Mouse (Mus musculus): ENCODE measurements around the gene Gm614.

The Gm614 gene

DNA sequence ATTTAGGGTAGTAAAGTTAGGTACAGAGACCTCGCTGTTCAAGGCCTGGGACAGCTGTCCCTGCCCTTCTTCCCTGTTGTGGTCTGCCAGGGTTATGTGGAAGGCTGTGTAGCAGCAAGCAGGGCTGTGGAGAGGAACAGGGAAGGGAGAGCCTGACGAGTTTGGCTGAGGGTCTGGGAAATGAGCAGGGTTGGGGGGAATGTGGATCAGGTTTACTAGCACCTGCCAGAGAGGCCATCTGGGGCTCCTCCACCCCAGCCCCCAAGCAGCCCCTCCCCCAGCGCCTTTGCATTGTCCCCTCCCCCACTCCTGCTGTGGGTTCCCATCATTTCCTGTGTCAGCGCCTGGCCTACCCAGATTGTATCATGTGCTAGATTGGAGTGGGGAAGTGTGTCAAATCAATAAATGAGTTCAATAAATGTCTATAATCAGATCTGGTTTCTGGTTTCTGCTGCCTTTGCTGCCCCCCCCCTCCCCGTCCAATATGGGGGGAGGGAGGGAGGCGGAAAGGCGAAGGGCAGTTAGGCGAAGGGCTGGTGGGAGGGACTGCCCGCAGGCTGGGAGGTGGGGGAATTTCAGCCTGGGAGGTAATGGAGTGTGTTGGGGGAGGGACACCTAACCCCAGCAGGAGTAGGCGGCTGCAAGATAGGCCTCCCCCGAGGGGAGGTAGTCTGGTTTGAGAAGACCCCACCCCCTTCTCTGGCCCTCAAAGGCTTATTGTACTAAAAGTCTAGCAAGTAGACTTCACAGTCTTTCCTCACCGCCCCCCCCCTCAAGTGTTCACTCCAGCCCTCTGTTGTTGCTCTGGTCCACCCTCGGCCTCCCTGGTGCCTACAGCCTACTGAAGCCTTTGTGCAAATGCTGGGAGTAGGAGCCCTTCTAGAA, 3.1 kb downstream of the Gm614 start:
- no peak for DNase-seq (ENCODE audit: low spot score in 2 of 2)

GRCm38 (mm10) chrX:101256603-101257002, 7.2 kb downstream of the Gm614 start:
- DNase-seq (ENCODE audit: low spot score in 2 of 2): no peak

- DNase-seq (ENCODE audit: low spot score in 2 of 2): no peak
These were observed 9.1 kb downstream of the Gm614 start for GRCm38 (mm10) chrX:101254740-101255139.

DNA sequence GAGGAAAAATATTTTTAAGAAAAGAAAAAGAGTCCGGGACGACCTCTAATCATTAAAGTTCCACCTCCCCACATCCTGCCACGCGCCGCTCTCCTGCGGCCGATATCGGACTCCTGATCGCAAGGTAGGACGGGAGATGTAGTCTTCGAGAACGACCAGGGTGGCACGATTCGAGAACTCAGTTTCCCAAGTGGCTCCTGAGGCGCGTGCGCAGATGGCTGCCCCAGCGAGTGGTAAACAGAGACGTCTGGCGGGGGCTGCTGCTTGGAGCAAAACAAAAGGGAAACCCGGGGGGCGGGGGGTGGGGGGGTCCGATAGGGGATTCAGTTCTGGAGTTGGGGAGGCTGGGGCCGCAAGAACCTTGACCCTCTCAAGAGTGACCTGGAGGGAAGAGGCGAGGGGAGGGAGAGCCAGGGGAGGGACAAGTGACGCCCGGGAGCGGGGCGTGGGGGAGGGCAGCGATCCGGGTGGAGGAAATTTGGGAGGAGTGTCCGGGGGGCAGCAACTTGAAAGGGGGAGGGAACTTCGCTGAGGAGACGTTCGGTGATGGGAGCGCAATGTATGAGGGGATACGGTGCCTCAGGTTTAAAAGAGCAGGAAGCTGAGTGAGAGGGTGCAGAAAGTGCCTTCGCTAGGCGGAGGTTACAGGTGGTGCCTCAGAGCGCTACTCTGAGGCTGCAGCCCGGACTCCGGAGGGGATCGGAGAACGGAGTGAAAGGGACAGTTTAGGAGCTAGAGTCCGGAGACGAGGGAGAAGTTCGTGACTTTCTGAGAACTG, 9.7 kb downstream of the Gm614 start, which contains the start of gene Foxo4:
Gene Foxo4, plus strand, starts transcription at position 577 of the 778 bp plus-strand sequence.
- DNase-seq (ENCODE audit: low spot score in 2 of 2): peak; percentile 71 to 80

GRCm38 (mm10) chrX:101245011-101245410, 18.8 kb downstream of the Gm614 start:
- DNase-seq (ENCODE audit: low spot score in 2 of 2): no peak

DNA sequence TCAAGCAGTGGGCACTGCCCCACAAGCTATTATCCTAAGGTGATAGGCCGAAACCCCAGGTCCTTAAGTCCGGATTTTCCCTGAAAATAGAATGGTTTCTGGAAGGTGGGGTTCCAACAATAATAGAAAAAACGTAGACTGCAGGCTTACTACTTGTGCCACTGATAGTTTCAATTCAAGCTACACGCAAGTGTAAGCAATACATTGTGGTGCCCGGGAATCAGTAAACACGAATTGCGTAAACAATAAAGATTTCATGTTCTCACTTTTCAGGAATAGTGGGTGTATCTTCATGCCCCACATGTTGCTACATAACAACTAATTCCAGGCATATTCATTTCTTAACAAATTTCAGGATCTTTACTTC, 41.0 kb downstream of the Gm614 start:
- no peak for DNase-seq (ENCODE audit: low spot score in 2 of 2)

DNA sequence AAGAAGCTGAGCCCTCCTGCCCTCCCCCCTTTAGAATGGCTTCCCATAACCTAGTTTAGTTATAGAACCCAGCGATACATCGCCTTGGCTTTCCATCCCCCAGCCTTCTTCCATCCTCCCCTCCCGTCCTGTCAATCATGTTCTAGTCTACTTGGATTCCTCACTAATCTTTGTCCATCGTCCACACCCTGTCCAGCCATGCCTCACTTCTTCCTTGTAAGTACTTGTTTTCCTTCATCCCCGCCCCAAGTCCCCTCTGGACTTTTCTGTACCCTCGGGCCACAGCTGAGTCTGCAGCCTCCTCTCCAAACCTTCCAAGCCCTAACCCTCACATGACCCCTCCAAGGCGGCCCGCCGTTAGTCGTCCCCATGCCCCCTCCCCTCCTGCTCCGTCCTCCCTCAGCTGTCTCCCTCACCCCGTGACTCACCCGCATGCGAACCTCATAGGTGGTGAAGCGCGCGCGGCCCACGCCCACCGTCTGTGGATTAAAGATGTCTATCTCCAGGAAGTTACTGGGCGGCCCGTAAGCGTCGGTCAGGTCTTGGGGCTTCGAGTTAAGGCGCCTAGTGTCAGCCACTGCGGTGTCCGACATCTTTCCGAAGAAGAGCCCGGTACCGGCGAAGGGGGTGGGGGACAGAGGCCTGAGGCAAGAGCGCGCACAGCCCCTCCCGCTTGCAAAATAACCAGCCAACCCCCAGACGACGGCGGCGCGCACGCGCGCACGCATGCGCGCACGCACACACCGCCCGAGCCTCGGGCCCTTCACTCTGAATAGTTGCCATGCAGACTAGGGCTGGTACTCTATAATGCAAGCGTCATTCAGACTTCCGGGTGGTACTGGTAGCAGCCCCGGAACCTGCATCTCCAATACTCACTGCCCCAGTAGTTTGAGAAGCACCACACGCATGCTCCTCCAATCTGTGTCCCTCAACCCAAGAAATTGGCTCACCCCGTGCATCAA, 41.7 kb downstream of the Gm614 start, which contains the start of gene Snx12:
Gene Snx12, minus strand, starts transcription at position 730 of the 962 bp plus-strand sequence.
- peak; percentile 84 to 93 for DNase-seq (ENCODE audit: low spot score in 2 of 2)

Measured in frontal cortex, postnatal 36 days (tissue).